Mouse (Mus musculus): ENCODE measurements around the gene Atp6v0d1. TPM values are rescaled to one million over a fixed set of nuclear protein-coding genes. Genes with fewer than 3 reads are reported as not detected.

Atp6v0d1 gene
- polyA plus RNA-seq, 1 experiment from 2014 or later = 254 TPM

DNA sequence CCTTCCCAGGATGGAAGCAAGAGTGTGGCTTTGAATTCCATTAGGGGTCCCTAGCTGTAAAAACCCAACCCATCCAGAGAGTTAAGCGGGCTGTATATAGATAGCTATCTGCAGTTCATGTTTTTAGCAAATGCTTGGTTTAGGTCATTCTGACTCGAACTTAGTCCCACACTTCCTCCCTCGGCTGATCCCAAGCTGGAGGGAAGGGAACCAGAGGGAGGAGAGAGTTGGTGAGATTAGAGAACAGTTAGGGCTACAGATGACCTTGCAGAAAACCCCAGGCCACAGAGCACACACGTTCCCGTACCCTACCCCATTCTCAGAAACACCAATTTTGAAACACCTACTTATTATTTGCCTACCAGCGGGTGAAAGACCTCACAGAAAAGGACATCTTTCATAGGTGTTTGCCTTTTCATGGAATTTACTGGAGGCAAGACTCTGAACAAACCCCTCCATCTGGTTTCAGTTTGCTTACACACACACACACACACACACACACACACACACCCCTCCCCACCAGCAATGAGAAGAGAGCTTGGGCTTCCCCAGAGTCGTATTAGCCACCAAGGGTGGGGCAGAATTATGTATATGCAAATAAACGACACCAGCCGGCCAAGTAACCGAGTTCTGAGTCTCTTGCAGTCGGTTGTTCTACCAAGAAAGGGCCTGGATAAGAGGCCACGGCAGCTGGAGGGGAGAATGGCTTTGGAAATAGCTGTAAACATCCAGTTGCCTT, 55.7 kb downstream of the Atp6v0d1 start:
- WGBS = 50% methylated on average over 12 of the region's 12 CpGs
- no peaks in the 10 kb centered on the region for H3K36me3 ChIP-seq (ENCODE audit: control insufficient read depth, insufficient read depth, low read length)

GRCm38 (mm10) chr8:105508758-105509157, 57.1 kb downstream of the Atp6v0d1 start:
- no peak overlapping the region for H3K4me2 ChIP-seq (ENCODE audit: low read depth, low read length)
- no peak overlapping the region for H3K27ac ChIP-seq (ENCODE audit: low read depth, low read length)
- H3K9me3 ChIP-seq (ENCODE audit: control insufficient read depth, low read length) = no peaks in the 10 kb centered on the region
- no peak overlapping the region for H3K4me3 ChIP-seq (ENCODE audit: low read depth, low read length)
- ATAC-seq (ENCODE audit: low read depth) = no peak
- no peaks in the 10 kb centered on the region for H3K4me1 ChIP-seq (ENCODE audit: control insufficient read depth, insufficient read depth, low read length)
- no peaks in the 10 kb centered on the region for H3K36me3 ChIP-seq (ENCODE audit: control insufficient read depth, insufficient read depth, low read length)
- WGBS = 81% methylated on average over 1 of the region's 2 CpGs
- H3K9ac ChIP-seq (replicated peaks; ENCODE audit: low read depth, low read length) = no peak overlapping the region; the same call in 1 of the 2 replicates
- H3K27me3 ChIP-seq (ENCODE audit: control insufficient read depth, insufficient read depth, low read length) = no peaks in the 10 kb centered on the region

More for the DNA sequence above, 55.7 kb downstream of the Atp6v0d1 start:
- no peak overlapping the region for H3K27ac ChIP-seq (ENCODE audit: low read depth, low read length)
- H3K9me3 ChIP-seq (ENCODE audit: control insufficient read depth, low read length) = no peaks in the 10 kb centered on the region
- no peaks in the 10 kb centered on the region for H3K27me3 ChIP-seq (ENCODE audit: control insufficient read depth, insufficient read depth, low read length)
- H3K4me2 ChIP-seq (ENCODE audit: low read depth, low read length) = no peak overlapping the region
- H3K9ac ChIP-seq (replicated peaks; ENCODE audit: low read depth, low read length) = no peak overlapping the region
- H3K4me3 ChIP-seq (ENCODE audit: low read depth, low read length) = no peak overlapping the region
- H3K4me1 ChIP-seq (ENCODE audit: control insufficient read depth, insufficient read depth, low read length) = no peaks in the 10 kb centered on the region
- no peak for ATAC-seq (ENCODE audit: low read depth)

- H3K4me2 ChIP-seq (ENCODE audit: low read depth, low read length) = no peak overlapping the region
- H3K4me3 ChIP-seq (ENCODE audit: low read depth, low read length) = no peak overlapping the region
- no peaks in the 10 kb centered on the region for H3K9me3 ChIP-seq (ENCODE audit: control insufficient read depth, low read length)
- no peak overlapping the region for H3K9ac ChIP-seq (replicated peaks; ENCODE audit: low read depth, low read length)
- no peak overlapping the region for H3K27ac ChIP-seq (ENCODE audit: low read depth, low read length)
- H3K4me1 ChIP-seq (ENCODE audit: control insufficient read depth, insufficient read depth, low read length) = no peaks in the 10 kb centered on the region
- WGBS = 78% methylated on average over 6 of the region's 6 CpGs
- ATAC-seq (ENCODE audit: low read depth) = no peak
- no peaks in the 10 kb centered on the region for H3K27me3 ChIP-seq (ENCODE audit: control insufficient read depth, insufficient read depth, low read length)
- H3K36me3 ChIP-seq (ENCODE audit: control insufficient read depth, insufficient read depth, low read length) = no peaks in the 10 kb centered on the region
Measured at GRCm38 (mm10) chr8:105506977-105507376, 58.9 kb downstream of the Atp6v0d1 start.

DNA sequence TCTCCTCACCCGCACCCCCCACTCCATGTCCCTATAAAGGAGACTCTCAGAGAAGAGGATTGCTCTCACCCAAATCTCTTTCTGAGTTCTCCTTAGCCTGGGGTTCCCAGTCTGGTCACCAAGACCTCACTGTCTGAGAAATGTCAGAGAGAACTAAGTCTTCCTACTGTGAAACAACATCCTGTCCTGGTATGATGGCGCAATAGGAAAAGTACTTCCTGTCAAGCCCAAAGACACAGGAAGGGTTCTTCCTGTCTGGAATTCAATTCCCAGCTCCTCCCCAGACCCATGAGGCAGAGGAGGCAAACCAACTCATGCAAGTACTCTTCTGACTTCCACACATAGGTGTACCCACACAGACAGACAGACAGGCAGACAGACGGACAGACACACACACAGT, 61.2 kb downstream of the Atp6v0d1 start:
- Histone ChIP-seq H3K4me1 (ENCODE audit: control insufficient read depth, insufficient read depth, low read length) (no peaks in the 10 kb centered on the region), H3K9me3 (ENCODE audit: control insufficient read depth, low read length) (no peaks in the 10 kb centered on the region), H3K27me3 (ENCODE audit: control insufficient read depth, insufficient read depth, low read length) (no peaks in the 10 kb centered on the region), H3K36me3 (ENCODE audit: control insufficient read depth, insufficient read depth, low read length) (no peaks in the 10 kb centered on the region), H3K9ac (replicated peaks; ENCODE audit: low read depth, low read length) (no peak overlapping the region), H3K4me3 (ENCODE audit: low read depth, low read length) (no peak overlapping the region), H3K27ac (ENCODE audit: low read depth, low read length) (no peak overlapping the region), H3K4me2 (ENCODE audit: low read depth, low read length) (no peak overlapping the region)
- WGBS = 90% methylated on average over 3 of the region's 3 CpGs
- ATAC-seq (ENCODE audit: low read depth) = no peak

GRCm38 (mm10) chr8:105499787-105500186, 66.1 kb downstream of the Atp6v0d1 start:
- no peaks in the 10 kb centered on the region for H3K27me3 ChIP-seq (ENCODE audit: control insufficient read depth, insufficient read depth, low read length)
- H3K27ac ChIP-seq (ENCODE audit: low read depth, low read length) = no peak overlapping the region
- ATAC-seq (ENCODE audit: low read depth) = no peak
- no peaks in the 10 kb centered on the region for H3K36me3 ChIP-seq (ENCODE audit: control insufficient read depth, insufficient read depth, low read length)
- peaks cover 11% of the 10 kb centered on the region; the same call in 1 of the 2 replicates for H3K4me1 ChIP-seq (ENCODE audit: control insufficient read depth, insufficient read depth, low read length)
- H3K4me2 ChIP-seq (ENCODE audit: low read depth, low read length) = no peak overlapping the region
- no peak overlapping the region for H3K4me3 ChIP-seq (ENCODE audit: low read depth, low read length)
- no peaks in the 10 kb centered on the region for H3K9me3 ChIP-seq (ENCODE audit: control insufficient read depth, low read length)
- 76% methylated on average over 12 of the region's 12 CpGs for WGBS
- no peak overlapping the region for H3K9ac ChIP-seq (replicated peaks; ENCODE audit: low read depth, low read length)

DNA sequence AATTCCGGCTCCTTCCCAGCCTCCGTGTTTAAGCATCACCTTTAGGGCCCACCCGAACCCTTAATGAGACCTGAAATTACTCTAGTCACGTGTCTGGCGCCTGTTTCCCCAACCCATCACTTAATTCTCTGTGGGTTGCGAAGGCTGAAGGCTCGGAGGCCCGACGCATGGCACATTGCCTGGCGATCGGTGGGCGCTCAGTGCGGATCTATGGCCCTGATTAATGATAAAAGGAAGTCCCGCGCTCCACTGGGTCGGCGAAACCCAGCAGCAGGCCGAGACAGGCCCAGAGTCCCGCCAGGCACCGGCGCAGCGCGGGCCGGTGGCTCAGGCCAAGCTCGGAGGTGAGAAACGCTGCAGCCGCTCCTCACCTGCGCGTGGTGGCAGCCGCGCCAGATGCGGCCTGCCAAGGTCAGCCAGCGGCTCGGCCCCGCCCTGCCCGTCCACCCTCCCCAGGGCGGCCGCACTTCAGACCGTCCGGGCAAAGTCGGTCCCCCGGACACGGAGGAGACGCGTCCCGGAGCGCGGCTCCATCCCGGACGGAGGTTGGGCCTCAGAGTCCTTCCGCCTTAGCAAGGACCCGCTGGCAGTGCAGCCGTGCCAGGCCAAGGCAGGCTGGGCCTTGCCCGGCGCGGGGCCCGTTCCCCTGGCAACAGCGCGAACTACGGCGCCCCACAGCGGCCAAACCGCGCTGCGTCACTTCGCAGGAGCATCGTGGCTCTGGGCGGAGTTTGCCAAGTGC, 69.2 kb downstream of the Atp6v0d1 start, which contains the start of gene Zdhhc1:
Gene Zdhhc1, minus strand, starts transcription at position 464 of the 742 bp plus-strand sequence.
- peak within 1 kb of the TSS; percentile 83 for H3K9ac ChIP-seq (replicated peaks; ENCODE audit: low read depth, low read length)
- peak within 1 kb of the TSS; percentile 84 for H3K4me3 ChIP-seq (ENCODE audit: low read depth, low read length)
- peak; percentile 91 for ATAC-seq (ENCODE audit: low read depth)
- WGBS = under 1% methylated on average over 50 of the region's 68 CpGs
- H3K27ac ChIP-seq (ENCODE audit: low read depth, low read length) = peak within 1 kb of the TSS; percentile 70
- H3K36me3 ChIP-seq (ENCODE audit: control insufficient read depth, insufficient read depth, low read length) = no peaks in the 10 kb centered on the region
- no peaks in the 10 kb centered on the region for H3K27me3 ChIP-seq (ENCODE audit: control insufficient read depth, insufficient read depth, low read length)
- H3K4me1 ChIP-seq (ENCODE audit: control insufficient read depth, insufficient read depth, low read length) = peaks cover 11% of the 10 kb centered on the region; the same call in 1 of the 2 replicates
- no peaks in the 10 kb centered on the region for H3K9me3 ChIP-seq (ENCODE audit: control insufficient read depth, low read length)
- H3K4me2 ChIP-seq (ENCODE audit: low read depth, low read length) = peak within 1 kb of the TSS; percentile 87

DNA sequence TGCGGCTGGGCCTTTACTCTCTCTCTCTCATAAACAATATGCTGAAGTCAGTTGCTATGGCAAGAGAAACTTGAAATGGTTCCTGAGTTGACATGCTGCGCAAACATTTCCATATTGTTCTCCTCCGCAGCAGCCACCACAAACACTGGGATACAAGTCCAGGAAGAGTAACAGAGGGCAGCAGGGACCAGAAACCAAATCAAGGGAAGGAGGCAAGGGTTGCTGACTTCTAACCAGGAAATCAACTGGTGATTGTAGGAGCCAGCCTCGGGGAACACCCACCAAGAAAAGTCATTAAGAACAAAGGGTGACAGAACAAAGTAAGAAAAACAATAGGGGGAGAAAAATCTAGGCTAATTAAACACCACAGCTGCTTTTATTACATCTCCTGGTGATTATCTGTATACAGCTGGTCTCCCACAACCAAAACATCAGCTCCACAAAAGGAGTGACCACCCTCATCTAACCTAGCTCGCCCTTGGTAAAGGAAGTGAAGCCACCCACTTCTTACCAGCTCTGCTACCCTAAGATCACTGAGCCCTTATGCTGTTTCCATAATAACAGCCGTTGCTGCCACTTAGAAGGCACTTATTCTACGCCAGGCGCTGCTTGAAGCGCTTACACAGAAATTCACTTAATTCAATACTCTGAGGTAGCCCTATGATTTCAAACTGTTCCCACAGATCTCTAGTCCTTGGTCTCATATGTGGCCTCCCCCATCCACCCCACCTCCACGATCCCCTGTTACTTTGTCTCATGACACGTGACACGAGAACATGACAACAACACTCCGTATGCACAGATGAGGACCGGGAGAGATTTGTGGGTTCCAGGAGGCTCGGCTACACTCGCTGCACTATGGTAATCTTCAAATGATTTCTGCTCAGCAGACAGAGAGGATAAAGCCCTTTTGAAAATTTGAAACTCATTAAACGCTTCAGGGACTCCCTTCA, 70.2 kb downstream of the Atp6v0d1 start:
- H3K4me2 ChIP-seq (ENCODE audit: low read depth, low read length) = peak overlapping the region; percentile 87
- peak overlapping the region; percentile 83 for H3K9ac ChIP-seq (replicated peaks; ENCODE audit: low read depth, low read length)
- peaks cover 11% of the 10 kb centered on the region; the same call in 1 of the 2 replicates for H3K4me1 ChIP-seq (ENCODE audit: control insufficient read depth, insufficient read depth, low read length)
- no peaks in the 10 kb centered on the region for H3K9me3 ChIP-seq (ENCODE audit: control insufficient read depth, low read length)
- no peaks in the 10 kb centered on the region for H3K36me3 ChIP-seq (ENCODE audit: control insufficient read depth, insufficient read depth, low read length)
- H3K27me3 ChIP-seq (ENCODE audit: control insufficient read depth, insufficient read depth, low read length) = no peaks in the 10 kb centered on the region
- WGBS = 14% methylated on average over 17 of the region's 17 CpGs
- ATAC-seq (ENCODE audit: low read depth) = peak; percentile 18; the same call in 1 of the 2 replicates
- H3K4me3 ChIP-seq (ENCODE audit: low read depth, low read length) = peak overlapping the region; percentile 84
- H3K27ac ChIP-seq (ENCODE audit: low read depth, low read length) = peak overlapping the region; percentile 70; the same call in 1 of the 2 replicates

GRCm38 (mm10) chr8:105494566-105494965, 71.3 kb downstream of the Atp6v0d1 start:
- ATAC-seq (ENCODE audit: low read depth) = no peak
- Histone ChIP-seq H3K4me3 (ENCODE audit: low read depth, low read length) (no peak overlapping the region), H3K27ac (ENCODE audit: low read depth, low read length) (no peak overlapping the region), H3K9ac (replicated peaks; ENCODE audit: low read depth, low read length) (no peak overlapping the region), H3K36me3 (ENCODE audit: control insufficient read depth, insufficient read depth, low read length) (no peaks in the 10 kb centered on the region), H3K27me3 (ENCODE audit: control insufficient read depth, insufficient read depth, low read length) (no peaks in the 10 kb centered on the region), H3K4me1 (ENCODE audit: control insufficient read depth, insufficient read depth, low read length) (peaks cover 11% of the 10 kb centered on the region; the same call in 1 of the 2 replicates), H3K4me2 (ENCODE audit: low read depth, low read length) (no peak overlapping the region), H3K9me3 (ENCODE audit: control insufficient read depth, low read length) (no peaks in the 10 kb centered on the region)
- WGBS = 75% methylated on average over 3 of the region's 3 CpGs

Measured in neural tube, embryonic 14.5 days (tissue).